Mouse (Mus musculus) ovary, postnatal 14 days (tissue): ENCODE results near the gene Fign.

Experiments used
- DNase-seq: peaks from one replicate; pipeline ENCODE4 v3.0.0; 2022; ENCODE audit warnings: low spot score

The Fign gene

DNA sequence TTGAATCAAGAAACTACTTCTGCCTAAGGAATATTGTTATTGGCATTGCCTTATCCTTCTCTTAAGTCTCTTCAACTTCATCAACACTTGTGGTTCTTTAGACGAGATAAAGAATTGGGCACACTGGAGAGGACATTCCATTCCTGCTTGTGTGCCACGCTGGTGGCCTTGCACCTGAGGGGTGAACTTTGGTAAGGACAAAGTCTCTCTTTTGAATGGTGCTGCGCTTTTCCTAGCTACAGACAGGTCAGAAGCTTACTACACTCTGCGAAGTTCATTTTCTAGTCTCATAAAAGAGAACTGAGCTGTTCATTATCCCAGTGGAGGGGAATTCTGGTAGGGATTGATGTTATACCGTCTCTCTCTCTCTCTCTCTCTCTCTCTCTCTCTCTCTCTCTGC lies 38.4 kb downstream of the Fign start:
- DNase-seq = no peak

DNA sequence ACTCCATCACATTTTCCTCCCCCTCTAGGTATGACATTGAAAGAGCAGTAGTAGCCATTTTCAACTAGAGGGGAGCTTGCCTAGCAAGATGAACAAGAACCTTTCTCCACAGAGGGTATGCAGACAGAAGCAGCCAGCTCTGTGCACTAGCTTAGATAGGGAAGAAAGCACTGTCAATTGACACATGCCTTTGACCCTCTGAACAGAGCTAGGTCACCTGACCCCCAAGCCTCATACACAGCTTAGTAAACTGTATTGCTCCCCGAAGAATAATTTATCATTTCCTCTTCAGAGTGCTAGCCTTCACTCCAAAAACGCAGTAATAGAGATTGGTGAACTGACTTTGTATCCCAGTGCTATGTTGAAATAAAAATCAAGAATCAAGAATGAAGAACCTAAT lies 49.7 kb downstream of the Fign start:
- DNase-seq = no peak

DNA sequence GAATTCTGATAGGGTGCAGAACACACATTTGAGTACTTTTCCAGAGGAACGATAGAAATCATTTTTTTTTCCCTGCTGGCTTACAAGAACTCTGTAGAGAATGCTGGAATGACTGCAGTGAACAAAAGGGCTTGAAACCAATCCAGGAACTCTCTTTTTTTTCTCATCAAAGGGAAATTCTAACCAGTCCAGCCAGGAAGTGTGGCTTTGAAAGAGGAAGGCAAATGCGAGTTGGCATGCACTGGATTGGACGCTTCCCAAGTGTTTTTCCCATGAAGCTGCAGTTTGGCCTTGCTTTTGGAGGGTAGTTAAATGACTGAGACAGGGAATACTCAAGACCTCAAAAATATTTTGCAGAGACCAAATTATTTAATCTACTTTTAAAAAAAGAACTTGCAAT lies 54.7 kb downstream of the Fign start:
- DNase-seq = peak; percentile 29

DNA sequence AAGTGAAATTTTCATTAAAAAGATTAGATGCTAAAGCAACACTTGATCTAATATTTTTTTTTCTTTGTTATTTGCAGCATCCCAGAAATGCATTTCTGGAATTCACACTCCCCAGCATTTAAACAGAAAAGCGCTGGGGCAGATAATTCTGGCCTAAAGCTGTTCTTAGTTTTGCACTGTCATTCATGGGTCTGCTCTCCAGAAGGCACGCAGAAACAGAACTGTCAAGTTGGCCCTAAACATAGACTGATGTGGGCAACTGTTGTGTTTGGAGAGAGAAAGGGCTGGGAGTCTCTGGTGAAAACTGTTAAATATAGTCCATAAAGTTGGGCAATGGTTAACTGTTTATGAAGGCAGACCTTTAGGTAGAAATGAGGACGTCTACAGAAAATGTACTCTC lies 62.4 kb downstream of the Fign start:
- no peak for DNase-seq

DNA sequence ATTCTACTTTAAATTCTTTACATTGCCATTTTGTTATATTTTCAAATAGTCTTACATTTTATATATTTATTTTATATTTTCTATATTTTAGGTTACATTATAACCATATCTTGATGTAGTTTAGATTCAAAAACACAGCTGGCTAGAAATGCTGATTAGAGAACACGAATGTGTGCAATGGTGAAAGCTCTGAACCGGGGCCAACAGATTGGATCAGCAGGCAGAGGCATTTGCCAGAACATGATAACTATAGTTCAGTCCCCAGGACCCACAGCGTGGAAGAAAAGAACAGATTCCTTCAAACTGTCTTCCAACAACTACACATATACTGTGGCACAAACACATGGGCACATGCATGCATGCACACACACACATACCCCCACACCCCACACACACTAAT lies 64.0 kb downstream of the Fign start:
- DNase-seq = no peak

DNA sequence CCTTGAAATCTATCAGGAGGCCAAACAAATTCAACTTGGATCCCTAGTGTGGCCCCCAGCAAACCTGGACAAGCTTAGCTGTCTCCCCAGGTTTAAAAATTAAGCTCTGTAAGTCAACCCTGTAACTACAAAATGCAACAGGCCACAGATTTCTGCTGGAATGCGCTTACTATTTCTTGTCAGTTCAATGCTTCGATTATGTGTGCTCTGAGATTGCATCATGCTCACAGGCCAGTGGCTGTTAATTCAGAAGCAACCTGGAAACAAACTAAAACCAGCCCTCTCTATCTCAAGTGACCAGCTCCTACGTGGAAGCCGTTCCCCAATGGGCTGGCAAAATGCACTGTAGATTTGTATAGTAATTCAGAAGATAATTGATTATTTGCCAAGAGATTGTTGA lies 71.9 kb downstream of the Fign start:
- DNase-seq = no peak

DNA sequence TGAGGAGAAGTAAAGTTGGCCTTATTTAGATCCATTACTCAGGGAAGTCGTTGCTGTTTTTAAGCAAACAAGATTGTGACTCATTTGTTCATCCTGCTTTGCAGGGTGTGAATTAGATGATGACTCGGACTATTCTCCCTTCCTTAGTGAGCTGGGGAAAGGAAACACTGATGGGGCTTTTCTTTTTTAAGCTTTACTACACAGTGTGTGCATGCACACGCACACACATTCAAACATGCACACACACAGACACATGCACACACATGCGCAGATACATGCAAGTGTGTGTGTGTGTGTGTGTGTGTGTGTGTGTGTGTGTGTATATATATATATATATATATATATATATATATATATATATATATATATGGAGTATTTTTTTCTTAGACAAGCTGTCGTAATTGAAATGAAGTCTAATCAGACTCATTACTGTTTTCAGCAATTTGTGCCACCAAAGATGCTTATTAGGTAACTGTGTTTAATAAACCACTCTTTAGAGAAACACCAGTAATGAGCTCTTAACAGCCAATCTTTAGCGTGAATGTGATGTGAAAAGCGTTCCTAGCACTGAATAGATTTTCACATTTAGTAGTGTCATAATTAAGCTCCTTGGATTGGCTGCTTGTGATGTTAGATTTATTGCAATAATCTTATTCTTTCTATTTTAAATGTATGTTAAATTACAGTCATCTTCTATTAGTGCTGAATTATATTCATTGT lies 103.4 kb downstream of the Fign start:
- DNase-seq = no peak

DNA sequence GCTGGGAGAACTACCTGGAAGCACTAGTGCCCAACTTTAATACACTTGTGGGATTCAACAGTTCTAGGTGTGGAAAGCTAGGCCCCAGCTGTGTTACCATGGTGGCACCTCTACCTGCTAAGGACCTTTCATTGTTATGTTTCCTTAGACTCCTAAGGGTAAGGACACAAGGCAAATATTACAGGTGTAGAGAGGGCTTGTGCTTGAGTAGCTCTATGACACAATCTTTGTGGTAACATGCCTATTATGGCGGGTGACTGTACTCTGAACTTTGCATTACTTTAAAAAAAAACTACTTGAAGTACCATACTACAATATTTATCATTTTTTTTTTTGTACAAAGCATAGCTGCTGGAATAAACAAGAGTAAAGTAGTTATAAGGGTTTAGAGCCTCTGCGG lies 112.4 kb downstream of the Fign start:
- DNase-seq = no peak

DNA sequence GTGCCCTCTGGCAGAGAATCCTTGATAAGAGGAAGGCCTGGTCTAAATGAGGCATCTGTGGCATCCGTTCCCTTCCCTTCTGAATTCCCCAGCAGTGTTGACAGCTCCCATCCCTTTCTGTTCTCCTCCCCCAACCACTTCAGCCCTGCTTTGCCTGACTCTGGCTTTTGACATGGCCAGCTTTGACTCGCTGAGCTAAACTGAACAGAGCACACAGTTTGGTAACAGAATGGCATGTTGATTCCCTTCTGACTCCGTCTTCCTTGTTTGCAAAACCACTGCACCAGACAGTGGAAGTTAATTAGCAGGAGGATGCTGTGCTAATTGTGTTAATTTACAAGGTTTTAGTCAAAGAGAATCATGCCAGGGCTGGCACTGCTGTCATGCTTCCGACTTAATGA lies 115.5 kb downstream of the Fign start:
- DNase-seq = no peak

DNA sequence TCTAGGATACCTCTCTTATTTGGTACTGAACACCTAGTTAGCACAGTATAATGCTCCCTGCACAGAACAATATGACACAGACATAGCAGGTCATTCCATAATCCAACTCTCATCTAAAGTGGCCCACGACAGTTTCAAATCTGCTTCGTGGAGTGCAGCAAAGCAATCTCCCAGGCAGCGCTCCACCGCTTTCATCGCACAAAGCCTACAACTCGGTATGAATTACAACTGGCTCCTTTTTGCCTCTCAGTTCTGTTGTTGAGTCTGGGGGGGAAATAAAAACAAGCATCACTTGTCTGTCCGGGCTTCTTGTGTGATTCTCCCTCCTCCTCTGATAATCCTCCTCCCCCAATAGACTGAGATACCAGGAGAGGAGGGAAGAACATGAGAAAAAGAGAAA lies 116.4 kb downstream of the Fign start:
- no peak for DNase-seq

DNA sequence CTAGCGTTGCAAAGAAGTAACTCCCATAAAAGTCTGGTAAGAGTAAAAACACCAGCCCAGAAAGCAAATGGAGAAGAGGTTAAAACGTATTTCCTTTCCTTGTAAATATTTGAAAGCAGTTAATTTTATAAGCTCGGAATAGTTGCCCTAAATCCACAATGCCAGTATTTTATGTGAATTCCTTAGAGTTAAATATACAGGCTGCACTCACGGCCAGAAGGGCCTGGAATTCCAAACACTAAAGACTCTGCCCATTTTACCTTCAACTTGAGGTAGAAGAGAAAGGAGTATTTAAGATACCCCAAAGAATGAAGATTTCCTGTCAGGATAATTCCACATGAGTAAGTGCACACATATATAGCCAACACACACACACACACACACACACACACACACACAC lies 128.2 kb downstream of the Fign start:
- no peak for DNase-seq

DNA sequence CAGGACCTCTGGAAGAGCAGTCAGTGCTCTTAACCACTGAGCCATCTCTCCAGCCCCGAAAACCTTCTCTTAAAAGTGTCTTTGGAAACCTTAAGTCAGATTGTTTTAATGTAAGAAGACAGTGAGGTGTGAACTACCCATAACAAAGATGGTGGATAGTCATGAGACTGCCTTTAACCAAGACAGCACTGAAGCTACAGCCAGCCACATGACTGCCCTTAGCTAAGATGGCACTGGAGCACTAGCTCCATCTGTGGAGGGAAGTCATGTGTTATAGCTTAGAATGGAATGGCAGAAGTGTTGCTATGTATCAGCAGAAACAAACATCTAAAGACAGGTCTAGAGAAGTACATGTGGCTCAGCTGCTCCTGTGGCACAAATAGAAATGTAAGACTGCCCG lies 166.8 kb downstream of the Fign start:
- DNase-seq = no peak

DNA sequence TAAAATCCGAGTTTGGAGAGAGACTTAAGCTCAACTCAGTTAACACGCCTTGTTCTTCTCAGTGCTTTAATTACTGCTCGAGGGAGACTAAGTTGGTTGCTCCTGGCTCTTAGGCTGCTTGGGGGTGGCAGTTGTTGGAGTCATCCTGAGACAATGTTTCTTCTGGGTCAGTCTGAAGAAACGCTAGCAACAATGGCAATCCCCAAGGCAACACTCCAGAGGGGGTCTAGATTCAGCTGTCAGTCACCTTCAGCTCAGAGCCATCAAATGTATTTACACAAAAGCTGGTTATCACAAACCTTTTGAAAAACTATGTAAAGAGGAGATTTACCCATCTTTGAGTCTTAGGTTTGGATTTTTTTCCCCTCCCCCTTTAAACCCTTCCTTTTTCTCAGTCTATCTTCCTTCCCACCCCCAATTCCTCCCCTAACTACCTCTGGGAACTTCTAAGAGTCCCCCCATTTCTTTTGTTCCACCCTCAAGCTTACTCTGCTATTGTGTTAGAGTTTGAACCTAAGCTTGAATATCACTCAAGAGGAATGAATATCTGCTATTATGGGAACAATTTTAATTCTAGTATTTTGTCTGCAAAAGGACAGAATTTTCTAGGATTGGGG lies 171.2 kb downstream of the Fign start:
- no peak for DNase-seq

DNA sequence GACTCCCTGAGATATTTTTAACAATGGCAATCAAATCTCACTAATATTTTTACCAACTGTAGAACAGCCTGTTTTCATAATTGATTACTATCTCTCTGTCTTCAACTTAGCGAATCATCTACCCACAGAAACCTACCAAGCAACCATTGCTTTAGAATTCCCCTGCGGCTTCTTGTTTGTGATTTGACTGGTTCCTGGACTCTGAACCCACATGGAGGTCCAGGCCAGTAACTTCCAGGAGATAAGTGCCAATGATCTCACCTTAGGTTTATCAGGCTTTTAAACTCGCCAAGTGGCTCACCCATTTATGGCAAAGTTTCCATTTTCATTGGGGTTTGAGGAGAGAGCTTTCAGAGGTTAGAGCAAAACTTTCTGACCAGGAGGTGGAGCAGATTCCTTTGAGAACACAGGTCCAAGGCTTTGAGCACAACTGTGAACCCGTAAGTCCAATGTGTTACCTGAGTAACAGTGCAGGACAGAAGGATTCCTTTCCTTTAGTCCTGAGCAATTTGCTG lies 172.1 kb downstream of the Fign start:
- DNase-seq = no peak
